Mouse (Mus musculus) forebrain, embryonic 14.5 days (tissue): ENCODE measurements at regions not wholly inside any gene's neighbourhood (a gene's known extent, or its start where the extent isn't known, plus 50 kb on each side); places are given as distances from the start of the nearest gene placed in this dataset.
A peak's percentile ranks its signal among the peaks of the same experiment; 100 is the strongest.

Experiments
- ATAC-seq: fragments of 200-750 bp; cut with Nextera tagmentation; 2 replicates; pipeline ENCODE4 v1.8.0; 2017; ENCODE audit warnings: mild to moderate bottlenecking, moderate library complexity
- DNase-seq: peaks from one replicate; pipeline ENCODE4 v3.0.0-alpha.2; 2015; ENCODE audit warnings: low spot score
- H3K27ac ChIP-seq: fragments of 300-500 bp; sonication (generic); 2 replicates; pipeline ENCODE4 v1.5.1; 2014; ENCODE audit warnings: low read depth, mild to moderate bottlenecking, control low read depth, low read length, moderate library complexity
- H3K27me3 ChIP-seq: fragments of 300-500 bp; sonication (generic); replicated peaks from 2 replicates; pipeline ENCODE4 v1.6.1; 2014; ENCODE audit warnings: low read length, control low read depth, mixed read lengths; ENCODE audit not compliant: control insufficient read depth, insufficient read depth
- H3K36me3 ChIP-seq: fragments of 300-500 bp; sonication (generic); 2 replicates; pipeline ENCODE4 v1.6.1; 2014; ENCODE audit warnings: low read length, control low read depth; ENCODE audit not compliant: control insufficient read depth, insufficient read depth
- H3K4me1 ChIP-seq: fragments of 300-500 bp; sonication (generic); 2 replicates; pipeline ENCODE4 v1.6.1; 2014; ENCODE audit warnings: antibody characterized with exemption, low read length, control low read depth; ENCODE audit not compliant: control insufficient read depth, insufficient read depth
- H3K4me2 ChIP-seq: fragments of 300-500 bp; sonication (generic); 2 replicates; pipeline ENCODE4 v1.6.1; 2014; ENCODE audit warnings: mild to moderate bottlenecking, control low read depth, low read length
- H3K4me3 ChIP-seq: fragments of 300-500 bp; sonication (generic); 2 replicates; pipeline ENCODE4 v1.5.1; 2014; ENCODE audit warnings: low read depth, low read length, control low read depth
- H3K9ac ChIP-seq: fragments of 300-500 bp; sonication (generic); 2 replicates; pipeline ENCODE4 v1.6.1; 2014; ENCODE audit warnings: mild to moderate bottlenecking, low read length, control low read depth, moderate library complexity
- H3K9me3 ChIP-seq: fragments of 300-500 bp; sonication (generic); replicated peaks from 2 replicates; pipeline ENCODE4 v1.6.1; 2016; ENCODE audit warnings: low read length, control low read depth, mixed read lengths; ENCODE audit not compliant: control insufficient read depth
- WGBS: fragments of 180-500 bp; shearing (Covaris S2); extraction: QIAGEN DNeasy Blood & Tissue Kit; methylation state at CpG from one replicate; pipeline ENCODE4 v1.1.7; 2014; 5-methylcytosine and 5-hydroxymethylcytosine counted together

DNA sequence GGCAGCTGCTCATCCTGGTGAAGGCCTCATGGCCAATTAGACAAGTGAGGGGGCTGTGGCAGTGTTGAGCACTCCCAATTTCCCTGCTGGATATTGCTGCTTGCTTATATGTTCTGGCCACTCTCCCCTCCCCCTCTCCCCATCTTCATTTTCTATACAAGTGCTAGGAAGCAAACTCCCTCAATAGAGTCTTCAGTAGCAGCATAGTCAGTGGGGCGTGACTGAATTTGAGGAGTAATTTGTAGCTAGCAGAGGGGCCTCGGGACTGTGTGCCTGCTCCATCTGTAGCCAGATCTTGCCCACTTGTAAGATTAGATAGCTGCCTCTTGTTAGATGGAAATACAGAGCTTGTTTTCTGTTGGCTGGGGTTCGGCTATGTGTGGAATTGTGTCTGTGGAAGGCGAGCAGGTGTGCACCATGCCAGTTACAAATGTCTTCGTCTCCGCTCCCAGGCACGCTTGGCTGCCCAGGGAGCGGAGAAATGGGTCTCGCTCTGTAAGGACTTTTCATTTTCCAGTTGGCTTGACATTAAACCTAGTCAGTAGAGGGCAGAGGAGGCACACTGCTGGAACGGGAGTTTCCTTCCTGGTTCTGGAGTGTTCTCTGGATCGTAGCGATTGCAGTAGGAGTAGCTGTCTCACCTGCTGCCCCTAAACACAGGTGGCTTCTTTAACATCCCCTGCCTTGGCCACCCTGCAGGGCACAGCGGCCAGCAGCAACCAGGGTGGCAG is 163.1 kb downstream of the Matn1 start:
- Histone ChIP-seq H3K4me3 (no peak overlapping the region), H3K9ac (no peak overlapping the region), H3K4me1 (peaks cover 8% of the 10 kb centered on the region; the same call in 1 of the 2 replicates), H3K27ac (0 out of 2 replicates have a peak overlapping the region, but pooled peaks have one; percentile 6), H3K36me3 (no peaks in the 10 kb centered on the region), H3K27me3 (no peaks in the 10 kb centered on the region), H3K4me2 (no peak overlapping the region), H3K9me3 (no peaks in the 10 kb centered on the region)
- DNase-seq (peak; percentile 69), ATAC-seq (peak; percentile 63; the same call in 1 of the 2 replicates)
- 20% methylated on average over 13 of the region's 13 CpGs for WGBS

DNA sequence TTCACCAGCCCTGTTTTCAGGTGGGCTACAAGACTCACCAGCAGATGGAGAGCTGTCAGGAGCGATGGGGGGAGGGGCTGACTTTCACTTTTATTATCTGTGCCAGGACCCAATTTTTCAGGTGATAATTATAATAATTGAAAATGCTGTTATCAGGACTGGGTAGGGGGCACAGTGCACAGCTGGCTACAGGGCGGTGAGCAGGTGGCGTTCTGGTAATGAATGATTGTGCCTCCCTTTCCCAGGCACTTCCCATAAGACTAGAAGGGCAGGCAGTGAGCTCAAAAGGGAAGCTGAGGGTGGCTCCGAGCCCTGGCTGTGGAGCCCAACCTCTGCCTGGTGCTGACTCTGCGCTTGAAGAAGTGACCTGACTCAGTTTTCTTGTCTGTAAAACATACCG is 168.4 kb downstream of the Matn1 start:
- no peak overlapping the region for H3K4me3 ChIP-seq
- H3K4me2 ChIP-seq = no peak overlapping the region
- H3K27ac ChIP-seq = no peak overlapping the region
- no peak overlapping the region for H3K9ac ChIP-seq
- H3K27me3 ChIP-seq = no peaks in the 10 kb centered on the region
- H3K9me3 ChIP-seq = no peaks in the 10 kb centered on the region
- peaks cover 10% of the 10 kb centered on the region for H3K4me1 ChIP-seq
- no peaks in the 10 kb centered on the region for H3K36me3 ChIP-seq
- WGBS = 78% methylated on average over 6 of the region's 6 CpGs
- ATAC-seq (no peak), DNase-seq (no peak)

DNA sequence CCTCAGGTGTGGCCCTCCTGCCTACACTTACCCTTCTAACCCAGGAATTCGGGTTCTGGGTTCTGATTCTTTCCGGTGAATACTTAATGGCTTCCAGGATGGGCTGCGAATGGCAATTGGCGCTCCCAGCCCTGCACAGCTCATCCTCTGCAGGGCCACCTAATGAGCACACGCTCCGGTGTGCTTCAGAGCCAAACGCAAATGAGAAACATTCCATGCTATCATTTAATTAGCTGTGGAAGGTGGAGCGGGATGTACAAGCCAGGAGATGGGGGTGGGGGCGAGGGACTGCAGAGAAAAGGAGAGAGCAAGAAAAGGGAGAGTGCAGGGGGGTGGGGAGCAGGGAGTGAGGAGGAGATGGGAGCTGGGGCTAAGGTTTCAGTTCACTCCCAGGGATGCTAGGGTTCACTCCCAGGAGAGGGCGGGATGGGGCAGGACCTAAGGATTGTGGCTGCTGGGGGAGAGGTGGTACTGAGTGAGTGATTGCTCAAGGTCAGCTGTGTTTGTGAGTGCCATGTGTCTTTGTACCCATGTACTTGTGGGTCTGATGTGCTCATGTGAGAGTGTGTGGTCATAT is 169.6 kb downstream of the Matn1 start:
- DNase-seq = peak; percentile 53
- Histone ChIP-seq H3K4me3 (no peak overlapping the region), H3K9me3 (no peaks in the 10 kb centered on the region), H3K27me3 (no peaks in the 10 kb centered on the region), H3K27ac (no peak overlapping the region), H3K4me2 (no peak overlapping the region), H3K36me3 (no peaks in the 10 kb centered on the region), H3K4me1 (peaks cover 8% of the 10 kb centered on the region; the same call in 1 of the 2 replicates), H3K9ac (no peak overlapping the region)
- ATAC-seq = peak; percentile 34; the same call in 1 of the 2 replicates
- WGBS = 14% methylated on average over 10 of the region's 10 CpGs

DNA sequence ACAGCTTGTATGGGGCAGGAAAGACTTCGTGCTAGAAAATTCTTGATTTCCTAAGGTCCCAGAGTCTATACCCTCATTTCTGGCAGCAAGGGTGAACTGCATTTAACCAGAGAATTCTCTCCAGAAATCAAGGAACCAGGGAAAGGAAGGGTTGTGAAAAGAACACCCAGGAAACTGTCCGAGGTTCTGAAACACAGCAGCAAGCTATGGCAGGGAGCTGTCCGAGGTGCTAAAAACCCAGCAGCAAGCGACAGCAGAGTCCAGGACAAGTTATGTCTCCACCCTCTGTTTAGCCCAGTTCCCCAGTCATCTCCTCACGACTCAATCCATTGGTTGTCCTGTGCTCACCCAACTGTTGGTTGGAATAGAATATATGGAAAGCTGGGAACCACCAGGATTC is 171.1 kb downstream of the Matn1 start:
- Histone ChIP-seq H3K36me3 (no peaks in the 10 kb centered on the region), H3K27me3 (no peaks in the 10 kb centered on the region), H3K27ac (no peak overlapping the region), H3K9ac (no peak overlapping the region), H3K9me3 (no peaks in the 10 kb centered on the region), H3K4me3 (no peak overlapping the region), H3K4me2 (no peak overlapping the region), H3K4me1 (peaks cover 8% of the 10 kb centered on the region; the same call in 1 of the 2 replicates)
- WGBS = 11% methylated on average over 5 of the region's 5 CpGs
- ATAC-seq (no peak), DNase-seq (peak; percentile 73)

DNA sequence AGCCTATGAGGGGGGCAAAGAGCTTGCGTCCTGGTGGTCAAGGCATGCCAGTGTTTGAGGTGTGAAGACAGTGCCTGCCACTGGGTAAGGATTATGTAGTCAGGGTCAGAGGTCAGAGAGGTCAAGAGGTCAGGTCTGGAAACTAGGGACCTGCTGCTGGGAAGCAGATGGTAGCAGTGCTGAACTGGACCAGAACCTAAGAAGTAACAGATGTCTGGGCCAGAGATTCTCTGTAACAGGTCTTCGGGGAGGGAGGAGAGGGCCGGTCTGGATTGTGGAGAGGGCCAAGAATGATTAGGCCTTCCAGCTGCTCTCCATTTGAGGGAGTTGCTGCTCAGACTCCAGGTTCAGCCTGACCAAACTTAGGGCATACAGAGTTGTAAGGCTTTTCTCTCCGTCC is 174.4 kb downstream of the Matn1 start:
- ATAC-seq = no peak
- Histone ChIP-seq H3K9ac (no peak overlapping the region), H3K27me3 (no peaks in the 10 kb centered on the region), H3K4me3 (no peak overlapping the region), H3K27ac (no peak overlapping the region), H3K36me3 (no peaks in the 10 kb centered on the region), H3K9me3 (no peaks in the 10 kb centered on the region), H3K4me1 (peaks cover 4% of the 10 kb centered on the region; the same call in 1 of the 2 replicates), H3K4me2 (no peak overlapping the region)
- no peak for DNase-seq
- WGBS = 64% methylated on average over 4 of the region's 4 CpGs

DNA sequence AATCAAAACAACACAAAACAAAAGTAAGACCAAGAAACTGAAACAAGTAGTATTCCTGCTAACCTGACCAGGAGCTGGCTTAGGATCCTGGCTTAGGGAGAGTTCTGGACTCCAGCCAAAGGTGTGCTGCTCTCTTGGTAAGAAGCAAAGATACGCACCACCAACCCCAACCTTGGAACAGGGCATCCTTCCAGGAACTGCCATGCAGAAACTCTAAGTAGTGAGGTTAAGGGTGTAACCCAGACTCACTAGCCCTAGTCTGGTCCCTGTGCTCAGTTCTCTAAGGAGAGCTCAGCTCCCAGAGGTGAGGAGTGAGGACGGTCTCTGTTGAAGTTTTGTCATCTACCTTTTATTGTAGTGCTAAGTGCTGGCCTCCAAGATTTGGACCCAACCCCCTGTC is 175.4 kb downstream of the Matn1 start:
- DNase-seq = no peak
- Histone ChIP-seq H3K9me3 (no peaks in the 10 kb centered on the region), H3K9ac (no peak overlapping the region), H3K27me3 (no peaks in the 10 kb centered on the region), H3K4me1 (no peaks in the 10 kb centered on the region), H3K4me2 (no peak overlapping the region), H3K36me3 (no peaks in the 10 kb centered on the region), H3K4me3 (no peak overlapping the region), H3K27ac (no peak overlapping the region)
- WGBS = 92% methylated on average over 2 of the region's 2 CpGs
- no peak for ATAC-seq

DNA sequence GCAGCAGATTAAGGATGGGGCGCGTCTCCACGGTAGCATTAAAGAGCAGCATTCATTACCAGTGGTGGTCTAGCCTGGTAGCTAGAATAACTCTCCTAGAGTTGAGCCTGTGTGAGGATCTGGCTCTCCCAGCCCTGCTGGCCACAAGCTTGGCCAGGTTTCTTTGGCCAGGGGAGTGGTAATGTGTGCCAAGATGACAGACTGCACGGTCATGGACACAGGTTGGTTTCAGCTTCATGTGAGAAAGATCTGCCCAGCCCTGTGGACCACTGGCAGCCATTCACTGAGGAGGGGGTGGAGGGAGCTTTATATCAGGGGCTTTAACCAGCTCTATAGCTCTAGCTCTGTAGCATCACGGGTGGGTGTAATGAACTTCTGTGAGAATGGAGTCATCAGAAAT is 176.5 kb downstream of the Matn1 start:
- peaks cover 5% of the 10 kb centered on the region; the same call in 1 of the 2 replicates for H3K4me1 ChIP-seq
- DNase-seq = no peak
- H3K9ac ChIP-seq = no peak overlapping the region
- no peak for ATAC-seq
- H3K4me3 ChIP-seq = no peak overlapping the region
- H3K4me2 ChIP-seq = no peak overlapping the region
- H3K27me3 ChIP-seq = no peaks in the 10 kb centered on the region
- no peaks in the 10 kb centered on the region for H3K36me3 ChIP-seq
- WGBS = 86% methylated on average over 5 of the region's 5 CpGs
- no peak overlapping the region for H3K27ac ChIP-seq
- H3K9me3 ChIP-seq = no peaks in the 10 kb centered on the region

DNA sequence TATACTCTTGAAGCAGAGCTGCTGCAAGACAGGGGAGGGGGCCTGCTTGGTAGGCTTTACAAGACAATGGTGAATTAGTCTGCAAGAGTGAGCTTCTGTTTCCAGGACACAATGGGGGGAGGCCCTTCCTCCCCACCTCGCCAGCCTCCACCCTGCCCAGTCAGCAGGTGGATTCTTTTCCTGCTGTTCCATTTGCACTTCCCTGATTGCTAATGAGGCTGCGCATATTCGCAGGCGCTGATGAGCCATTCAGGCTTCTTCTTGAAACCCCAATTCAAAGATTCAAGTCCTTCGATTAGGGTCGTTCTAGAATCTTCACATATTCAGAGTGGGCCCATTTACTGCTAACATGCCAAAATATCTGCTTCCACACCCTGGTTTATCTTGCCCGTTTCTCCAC is 181.8 kb downstream of the Matn1 start:
- no peaks in the 10 kb centered on the region for H3K36me3 ChIP-seq
- H3K4me3 ChIP-seq = no peak overlapping the region
- DNase-seq = peak; percentile 33
- no peak overlapping the region for H3K9ac ChIP-seq
- ATAC-seq = no peak
- H3K27ac ChIP-seq = 0 out of 2 replicates have a peak overlapping the region, but pooled peaks have one; percentile 14
- 14% methylated on average over 7 of the region's 7 CpGs for WGBS
- no peak overlapping the region for H3K4me2 ChIP-seq
- no peaks in the 10 kb centered on the region for H3K9me3 ChIP-seq
- H3K4me1 ChIP-seq = peaks cover 9% of the 10 kb centered on the region; the same call in 1 of the 2 replicates
- H3K27me3 ChIP-seq = no peaks in the 10 kb centered on the region

DNA sequence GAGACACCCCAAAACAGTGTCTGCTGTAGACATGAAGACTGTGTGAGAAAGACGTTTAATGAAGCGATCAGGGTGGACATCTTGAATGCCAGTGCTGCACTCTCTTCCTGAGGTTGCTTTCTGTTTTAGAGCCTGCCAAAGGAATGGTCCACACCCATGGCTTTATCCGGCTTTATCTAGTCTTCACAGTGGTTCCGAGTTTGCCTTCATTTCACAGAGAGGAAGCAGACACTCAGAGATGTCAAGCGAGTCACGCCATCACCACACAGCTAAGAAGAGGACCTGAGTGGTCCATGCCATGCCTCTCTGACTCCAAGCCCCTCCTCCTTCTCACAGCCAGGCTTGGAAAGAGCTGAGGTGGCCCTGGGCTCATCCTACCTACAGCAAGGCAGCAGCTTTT is 182.7 kb downstream of the Matn1 start:
- 87% methylated on average over 6 of the region's 6 CpGs for WGBS
- H3K36me3 ChIP-seq = no peaks in the 10 kb centered on the region
- ATAC-seq (no peak), DNase-seq (no peak)
- no peaks in the 10 kb centered on the region for H3K27me3 ChIP-seq
- H3K27ac ChIP-seq = no peak overlapping the region
- H3K4me1 ChIP-seq = peaks cover 9% of the 10 kb centered on the region; the same call in 1 of the 2 replicates
- H3K4me2 ChIP-seq = no peak overlapping the region
- H3K9ac ChIP-seq = no peak overlapping the region
- H3K9me3 ChIP-seq = no peaks in the 10 kb centered on the region
- H3K4me3 ChIP-seq = no peak overlapping the region
